Mouse (Mus musculus) CD4-positive helper T cell, adult 2 months (primary cell): Measurements from ENCODE around the gene Hsd17b12.

Experiments
- DNase-seq: peaks from one replicate; pipeline ENCODE4 v3.0.0-alpha.2; 2012; ENCODE audit warnings: low read depth, missing footprints, low spot score

Gene Hsd17b12

DNA sequence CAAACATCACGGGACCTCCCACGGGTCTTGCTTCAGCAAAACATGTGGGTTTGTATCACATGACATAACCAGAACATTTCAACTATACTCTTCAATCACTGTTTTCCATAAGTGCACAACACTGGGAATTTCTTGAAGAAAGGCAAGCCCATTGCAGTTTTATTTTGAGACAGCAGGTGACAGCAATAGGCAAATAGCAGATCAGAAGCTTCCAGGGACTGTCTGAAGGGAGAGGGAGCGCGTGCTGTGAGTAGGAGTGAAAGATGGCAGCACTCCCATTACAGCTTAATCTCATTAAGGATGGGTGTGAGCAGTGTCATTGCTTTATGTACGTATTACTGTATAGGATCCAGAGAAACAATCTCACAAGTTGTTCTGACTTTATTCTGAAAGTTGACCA lies 88.3 kb downstream of the Hsd17b12 start:
- no peak for DNase-seq

DNA sequence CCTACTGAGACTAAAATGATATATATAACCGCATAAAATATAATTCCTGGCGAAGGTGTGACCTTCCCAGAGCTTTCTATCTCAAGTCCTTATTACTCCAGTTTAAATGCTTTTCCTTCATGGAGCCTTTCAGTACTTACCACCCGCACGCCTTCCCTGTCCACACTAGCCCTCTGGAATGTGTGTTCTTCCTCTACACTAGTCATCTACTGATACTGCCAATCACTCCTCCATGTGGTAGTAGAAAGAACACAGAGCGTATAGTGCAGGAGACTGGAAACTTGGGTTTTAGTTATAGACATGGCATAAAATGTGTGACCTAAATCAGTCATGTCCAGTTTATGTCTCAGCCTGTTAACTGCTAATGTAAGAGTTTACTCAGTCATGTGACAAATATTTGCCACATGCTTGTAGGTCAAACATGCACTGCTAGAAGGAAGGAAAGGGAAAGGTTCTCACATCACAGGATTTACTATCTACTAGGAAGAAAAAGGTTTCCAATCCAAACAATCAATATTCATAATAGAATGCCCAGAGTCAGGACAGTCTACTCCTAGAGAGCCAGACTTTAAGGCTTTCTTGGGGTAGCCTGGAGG lies 91.1 kb downstream of the Hsd17b12 start:
- DNase-seq, result no peak

DNA sequence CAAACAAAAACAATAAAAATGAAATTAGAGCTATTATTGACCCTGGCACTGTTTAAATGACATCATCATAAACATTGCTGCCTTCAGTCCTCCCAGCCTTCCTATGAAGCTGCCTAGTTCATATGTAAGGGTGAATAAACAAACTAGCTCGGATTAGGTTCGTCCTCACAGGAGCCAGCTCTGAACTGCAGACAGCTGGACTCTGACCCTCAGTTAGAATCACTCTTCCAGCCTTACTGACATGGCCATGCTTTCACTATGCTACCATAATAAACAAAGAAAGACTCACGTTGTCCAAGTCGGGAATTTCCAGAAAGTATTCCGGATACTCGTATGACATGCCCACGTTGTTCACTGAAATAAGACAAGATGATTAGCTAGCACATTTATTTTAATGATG lies 91.6 kb downstream of the Hsd17b12 start:
- DNase-seq, result no peak

DNA sequence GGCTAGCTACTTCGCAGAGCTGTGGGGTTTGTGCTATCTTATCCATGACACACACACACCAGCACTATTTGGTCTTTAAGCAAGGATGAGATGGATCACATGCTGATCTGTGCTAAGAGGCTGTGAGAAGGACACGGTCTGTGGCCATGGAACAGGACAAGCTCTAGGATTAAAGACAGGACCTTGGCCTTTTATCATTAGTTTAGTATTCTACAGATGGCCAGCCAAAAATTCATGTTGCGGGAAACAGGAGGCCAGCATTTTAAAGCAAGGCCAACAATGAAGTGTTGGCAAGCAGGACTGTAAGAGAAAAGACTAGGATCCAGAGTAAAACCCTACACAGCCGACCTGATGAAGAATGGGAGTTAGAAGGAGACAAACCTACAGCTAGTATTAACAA lies 95.0 kb downstream of the Hsd17b12 start:
- no peak for DNase-seq

DNA sequence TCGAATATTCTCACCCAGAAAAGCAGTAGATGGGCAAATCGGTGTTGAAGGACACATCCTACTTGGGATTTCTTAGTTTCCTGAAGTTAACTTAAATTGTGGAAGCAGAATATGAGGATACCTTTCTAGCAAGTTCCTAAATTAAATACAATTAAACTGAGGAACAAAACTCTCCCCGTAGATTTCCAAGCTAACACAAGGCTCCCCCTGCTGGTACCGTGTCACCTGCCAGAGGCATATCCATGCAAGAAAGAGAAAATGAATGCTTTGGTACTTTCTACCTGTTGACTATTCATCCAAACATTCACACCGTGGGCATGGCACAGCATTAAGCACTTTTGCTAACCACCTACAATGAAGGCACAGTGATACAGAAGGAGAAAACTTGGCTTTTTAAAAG lies 98.3 kb downstream of the Hsd17b12 start:
- no peak for DNase-seq

DNA sequence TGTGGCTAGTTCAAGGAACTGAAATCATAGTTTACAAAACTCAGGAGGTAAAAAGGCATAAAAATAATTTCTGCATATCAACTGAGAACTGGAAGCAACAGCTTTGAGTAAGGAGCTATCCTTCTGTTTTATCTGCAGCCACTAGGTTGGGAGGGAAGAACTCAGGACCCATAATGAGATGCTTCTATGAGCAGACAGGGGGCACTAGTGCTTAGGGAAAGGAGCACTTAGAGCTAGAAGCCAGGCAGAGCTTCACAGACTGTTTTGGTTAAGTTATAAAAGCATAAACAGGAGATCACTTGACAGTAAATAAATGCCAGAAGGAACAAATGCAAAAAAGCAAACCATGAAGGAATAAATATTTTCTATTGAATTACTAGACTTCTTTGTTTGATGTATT lies 103.0 kb downstream of the Hsd17b12 start:
- DNase-seq, result peak; percentile 21

DNA sequence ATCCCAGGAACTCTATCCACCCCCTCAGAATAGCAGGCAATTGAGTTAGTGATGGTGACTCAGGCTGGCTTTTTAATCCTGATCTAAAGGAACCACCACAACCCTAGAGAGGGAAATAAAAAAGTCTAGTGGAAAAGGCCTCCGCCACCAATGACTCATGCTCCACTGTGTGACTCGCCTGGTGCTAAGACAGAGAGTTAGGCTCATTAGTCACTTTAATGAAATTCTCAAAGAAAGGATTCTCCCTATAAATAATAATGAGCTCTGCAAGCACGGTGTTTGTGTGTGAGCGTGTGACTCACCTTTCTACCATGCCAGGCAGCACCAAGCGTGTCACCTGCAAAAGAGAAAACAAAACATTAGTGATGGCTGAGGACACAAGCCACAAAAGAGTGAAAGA lies 105.8 kb downstream of the Hsd17b12 start:
- DNase-seq, result no peak

DNA sequence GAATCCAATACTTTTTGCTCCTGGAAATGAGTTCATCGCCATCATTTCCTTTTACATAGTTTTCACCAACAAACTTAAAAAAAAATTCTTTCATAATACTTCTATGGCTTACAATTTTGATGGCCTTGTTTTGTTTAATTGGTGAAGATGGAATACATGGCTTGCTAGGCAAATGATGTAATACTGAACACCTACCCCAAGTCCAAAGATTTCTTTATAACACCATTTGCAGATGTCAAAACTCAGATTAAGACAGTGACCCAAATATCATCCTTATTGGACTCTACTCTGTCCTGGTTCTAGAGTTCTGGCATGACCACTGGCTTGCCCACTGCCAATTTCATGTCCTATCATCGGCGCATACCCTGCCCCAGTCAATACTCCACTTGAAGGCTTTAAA lies 106.9 kb downstream of the Hsd17b12 start:
- no peak for DNase-seq

DNA sequence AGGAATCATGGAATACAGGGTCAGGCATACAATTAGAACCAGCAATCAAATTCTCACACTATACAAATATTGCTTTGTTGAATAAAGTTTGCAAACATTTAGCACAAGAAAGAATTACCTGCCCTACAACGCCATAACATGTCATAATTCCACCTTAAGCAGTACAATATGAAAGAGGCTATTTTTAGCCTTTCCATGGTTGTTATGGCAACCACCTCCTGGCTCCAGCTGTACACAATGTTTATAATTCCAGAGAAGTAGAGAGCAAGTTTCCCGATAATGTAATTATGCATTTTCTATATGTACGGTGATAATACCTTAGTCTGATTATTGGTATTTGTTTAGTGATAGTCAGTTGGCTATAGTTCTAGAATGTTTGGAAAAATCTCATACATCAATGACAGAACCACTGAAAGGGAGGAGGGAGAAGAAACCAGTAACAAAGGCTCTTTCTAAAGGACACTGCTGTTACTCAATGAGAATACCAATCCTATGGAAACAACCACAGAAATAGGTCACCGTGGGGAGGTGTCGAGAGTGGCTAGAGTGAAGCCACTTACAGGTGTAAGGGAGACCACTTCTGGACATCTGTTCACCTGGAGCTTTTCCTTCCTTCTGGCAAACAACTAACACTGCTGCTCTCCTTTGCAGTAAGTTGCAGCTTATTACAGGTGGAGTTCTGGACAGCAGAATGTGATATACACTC lies 108.1 kb downstream of the Hsd17b12 start:
- DNase-seq, result no peak

DNA sequence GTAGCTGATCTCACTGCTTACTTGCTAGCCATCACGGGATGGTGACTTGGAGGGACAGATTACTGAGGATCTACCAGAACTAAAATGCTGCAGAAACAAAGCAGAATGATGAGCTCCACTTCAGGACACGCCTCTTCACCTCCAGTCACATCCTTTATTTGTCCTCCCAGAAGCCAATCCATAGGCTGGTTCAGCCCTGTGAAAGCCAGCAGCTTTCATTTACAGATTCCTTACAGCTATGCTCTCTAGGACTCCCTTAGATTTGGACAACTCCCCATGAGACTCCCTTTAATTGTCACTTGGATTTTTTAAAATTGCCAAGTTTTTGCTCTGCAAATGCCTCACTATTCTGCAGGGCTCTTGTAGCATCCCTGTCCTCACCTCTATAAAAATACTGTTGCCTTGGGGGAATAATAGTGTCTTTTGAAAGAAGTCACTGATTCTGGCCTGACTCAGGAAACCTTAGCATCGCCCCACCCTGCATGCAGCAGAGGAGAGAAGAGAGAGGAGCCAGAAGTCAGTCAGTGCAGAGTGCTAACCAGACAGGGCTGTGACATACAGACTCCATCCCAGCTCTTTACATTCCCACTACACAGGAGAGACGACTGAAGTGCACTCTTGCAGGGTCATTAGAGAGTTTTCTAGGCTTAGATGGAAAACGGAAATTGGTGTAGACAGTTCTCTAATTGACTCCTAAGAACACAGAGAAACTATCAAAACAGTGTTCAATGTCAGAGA lies 108.9 kb downstream of the Hsd17b12 start:
- no peak for DNase-seq

DNA sequence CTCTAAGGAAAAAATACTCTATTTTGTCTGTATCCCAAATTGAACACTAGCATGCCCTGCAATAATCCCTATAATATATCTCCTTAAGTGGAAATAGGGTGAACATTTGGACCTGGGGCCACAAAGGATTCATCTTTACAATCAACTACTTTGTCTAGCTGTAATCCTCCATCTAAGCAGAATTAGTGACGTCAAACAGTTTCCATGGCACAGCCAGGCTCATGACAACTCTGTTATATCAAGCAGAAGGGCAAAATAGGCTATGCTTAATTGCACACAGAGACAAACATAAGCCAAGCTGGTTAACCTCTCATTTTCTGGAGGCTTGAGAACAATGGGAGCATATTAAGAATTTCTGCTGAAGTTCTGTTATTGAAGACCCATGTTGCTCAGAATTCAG lies 109.5 kb downstream of the Hsd17b12 start:
- DNase-seq, result no peak

DNA sequence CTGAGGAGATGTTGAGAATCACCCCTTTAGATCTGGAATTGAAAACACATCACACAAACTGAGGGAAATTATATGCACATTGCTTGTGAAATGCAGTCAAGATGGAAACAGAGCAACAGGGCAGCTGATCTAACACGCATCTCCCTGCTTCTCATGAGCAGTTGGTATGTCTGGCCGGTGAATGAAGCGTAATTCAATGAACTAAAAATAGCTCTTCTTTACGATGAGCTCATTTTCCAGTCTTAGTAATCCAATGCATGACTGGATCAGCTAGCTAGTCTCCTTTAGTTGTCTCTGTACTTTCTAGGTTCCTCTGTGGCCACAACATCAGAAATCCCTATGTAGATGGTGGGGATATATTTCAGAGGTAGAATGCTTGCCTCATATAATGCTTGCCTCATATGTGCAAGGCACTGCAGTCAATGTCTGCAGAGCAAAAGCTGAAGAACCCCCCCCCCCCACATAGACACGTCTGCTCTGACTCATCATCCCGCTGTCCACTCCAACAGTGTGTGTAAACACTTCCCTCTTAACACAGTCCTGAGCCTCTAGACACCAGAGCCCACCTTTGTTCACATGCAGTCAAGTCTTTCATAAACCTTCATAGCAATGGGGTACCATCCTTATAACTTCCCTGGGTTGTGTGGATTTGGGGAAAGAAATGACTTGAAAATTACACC lies 112.2 kb downstream of the Hsd17b12 start:
- no peak for DNase-seq

DNA sequence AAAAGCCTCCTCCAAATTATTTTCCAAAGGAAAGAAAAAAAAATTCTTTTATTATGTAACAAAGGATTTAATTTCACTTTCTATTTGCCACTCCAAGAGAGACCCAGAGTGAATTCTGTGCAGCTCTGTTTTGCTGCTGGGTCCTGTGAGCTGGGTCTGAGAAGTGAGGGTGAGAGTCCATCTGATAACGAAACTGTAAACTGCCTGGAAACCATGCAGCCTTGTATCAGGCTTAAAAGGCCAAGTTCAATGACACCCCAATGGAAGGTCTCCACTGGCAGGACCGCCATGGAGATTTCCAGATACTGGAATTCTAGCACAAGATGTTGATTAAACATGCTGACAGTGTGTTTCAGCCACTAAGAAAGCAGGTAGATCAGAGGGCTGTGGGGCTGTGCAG lies 113.6 kb downstream of the Hsd17b12 start:
- DNase-seq, result no peak

DNA sequence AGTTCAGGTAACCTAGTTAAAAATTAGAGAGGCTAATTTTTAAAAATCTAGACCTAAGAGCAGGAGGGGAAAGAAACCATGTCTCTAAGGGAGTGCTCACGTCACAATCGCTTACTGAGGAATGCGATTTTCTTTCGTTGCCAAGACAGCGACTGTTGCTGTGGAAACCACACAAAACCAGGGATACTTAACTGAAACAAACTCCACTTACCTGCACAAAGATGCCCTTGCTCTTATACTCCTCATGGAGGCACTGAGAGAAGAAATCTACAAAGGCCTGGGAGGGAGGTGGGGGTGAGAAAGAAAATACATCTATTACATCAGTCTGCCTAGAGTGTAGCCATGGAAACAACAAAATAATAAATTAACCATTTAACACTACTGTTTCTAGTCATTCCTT lies 114.1 kb downstream of the Hsd17b12 start:
- DNase-seq, result no peak

DNA sequence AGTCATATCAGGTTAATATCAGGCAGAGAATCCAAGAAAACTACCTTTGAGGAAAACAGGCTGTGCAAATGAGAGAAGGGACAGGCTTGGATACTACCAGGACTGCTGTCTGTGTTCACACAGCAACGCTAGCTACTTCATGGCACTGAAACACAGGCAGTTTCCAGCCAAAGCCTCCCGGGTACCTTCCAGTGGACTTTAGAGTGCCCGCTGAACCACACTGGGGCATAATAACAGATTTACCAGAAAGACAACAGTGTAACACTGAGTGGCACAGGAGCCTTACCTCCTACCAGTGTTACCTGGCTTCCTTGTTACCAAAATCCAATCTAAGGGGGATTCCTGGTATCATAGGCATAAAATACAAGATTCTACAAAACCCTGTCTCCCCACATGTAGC lies 115.3 kb downstream of the Hsd17b12 start:
- DNase-seq, result no peak

DNA sequence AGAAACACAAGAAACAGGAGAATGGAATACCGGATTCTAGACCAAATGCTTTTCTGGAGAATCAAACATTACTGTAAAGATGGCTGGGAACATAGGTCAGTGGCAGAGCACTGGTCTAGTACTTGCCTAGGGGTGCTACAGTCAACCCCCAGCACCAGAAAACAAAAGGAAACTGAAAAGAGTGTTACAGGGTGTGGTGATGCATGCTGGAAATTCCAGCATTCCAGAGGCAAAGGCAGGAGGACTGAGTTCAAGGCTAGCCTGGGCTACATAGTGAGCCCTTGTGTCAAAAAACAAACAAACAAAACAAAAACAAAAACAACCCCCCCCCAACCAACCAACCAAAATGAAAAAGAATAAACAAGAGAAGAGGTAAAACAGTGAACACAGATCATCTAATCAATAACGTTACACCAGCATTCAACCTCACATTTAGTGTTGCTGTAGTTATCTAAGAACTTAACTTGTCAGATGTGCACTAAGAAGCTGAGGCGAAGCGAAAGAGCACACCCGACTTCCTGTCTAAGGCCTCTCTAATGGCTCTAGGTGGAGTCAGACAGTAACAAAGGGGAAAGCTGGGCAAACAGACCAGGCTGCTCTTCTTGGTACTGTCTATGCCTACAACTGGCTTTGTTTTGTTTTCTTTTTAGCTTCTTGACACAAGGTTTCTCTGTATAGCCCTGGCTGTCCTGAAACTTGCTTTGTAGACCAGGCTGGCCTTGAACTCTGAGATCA lies 117.2 kb downstream of the Hsd17b12 start:
- no peak for DNase-seq

DNA sequence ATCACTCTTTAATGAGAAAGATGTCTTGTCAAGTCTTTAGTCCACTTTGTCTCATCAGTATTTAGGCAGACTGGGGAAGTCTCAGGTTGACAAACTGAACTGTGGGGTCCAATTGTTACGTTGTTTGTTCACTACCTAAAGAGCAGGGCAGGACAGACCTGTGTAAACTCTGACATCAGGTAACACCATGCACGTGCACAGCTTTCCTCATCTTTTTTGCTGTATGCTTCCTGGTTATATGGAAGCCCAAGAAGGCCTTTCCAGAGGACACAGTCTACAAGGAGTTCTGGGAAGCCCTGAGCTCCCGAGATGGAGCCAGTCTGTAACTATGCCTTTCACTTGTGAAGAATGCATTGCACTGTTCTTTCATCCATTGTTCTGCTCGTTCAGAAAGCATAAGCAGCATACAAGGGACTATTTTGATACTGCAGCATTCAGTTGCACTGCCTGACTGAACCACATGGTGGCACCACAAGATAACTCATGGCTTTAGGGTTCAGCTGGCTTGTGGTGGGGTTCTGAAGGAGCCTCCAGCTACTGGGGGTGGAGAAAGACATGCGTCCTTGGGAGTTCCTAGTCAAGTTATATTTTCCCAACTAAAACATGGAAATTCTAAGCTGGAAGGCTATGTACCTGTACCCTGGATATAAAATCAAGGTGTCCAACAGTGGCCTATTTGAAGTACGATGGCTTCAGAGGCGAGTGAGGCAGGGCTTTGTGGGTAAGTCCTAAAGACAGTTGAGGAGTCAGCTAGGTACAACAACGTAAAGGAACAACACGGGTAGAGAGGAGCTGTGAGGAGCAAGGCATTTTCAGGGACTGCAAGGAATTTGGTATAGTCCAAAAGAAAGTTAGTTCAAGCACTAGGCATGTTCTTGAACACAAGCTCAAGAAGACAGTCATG lies 122.1 kb downstream of the Hsd17b12 start:
- peak; percentile 53 for DNase-seq

DNA sequence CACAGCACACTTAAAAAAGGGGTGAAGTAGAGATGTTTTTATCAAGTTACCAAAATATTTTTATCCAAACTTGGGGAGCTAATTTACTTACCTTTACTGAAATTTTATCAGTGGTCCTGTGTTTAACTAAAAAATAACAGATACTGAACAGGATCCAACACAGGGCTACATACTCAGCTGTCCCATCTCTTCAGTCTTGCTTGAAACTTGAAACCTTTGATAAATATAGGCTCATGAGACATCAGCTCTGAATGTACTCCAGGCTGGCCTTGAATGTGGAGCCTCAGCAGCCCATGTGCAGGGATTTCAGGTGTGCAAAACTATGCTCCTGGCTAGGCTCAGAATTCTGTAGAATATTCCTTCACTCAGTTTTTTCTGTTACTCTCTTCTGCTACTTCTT lies 127.2 kb downstream of the Hsd17b12 start:
- no peak for DNase-seq

DNA sequence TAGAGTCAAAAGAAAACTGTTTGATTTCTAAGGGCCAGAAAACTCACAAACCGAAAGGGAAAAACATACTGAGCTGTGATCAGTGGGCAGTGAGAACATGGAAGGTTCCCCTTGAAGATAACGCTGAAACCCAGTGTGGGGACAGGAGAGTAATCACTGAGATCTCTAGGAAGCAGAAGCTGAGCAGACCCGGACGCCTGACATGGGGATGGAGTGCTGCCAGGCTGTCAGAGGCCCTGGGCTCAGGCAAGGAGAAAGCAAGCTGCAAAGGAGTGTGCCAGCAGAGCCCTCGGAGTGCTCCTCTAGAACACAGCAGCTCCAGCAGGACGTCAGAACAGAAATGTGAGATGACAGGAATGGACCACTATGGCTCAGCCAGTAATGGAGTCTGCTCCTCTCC lies 133.1 kb downstream of the Hsd17b12 start:
- DNase-seq, result no peak
